Mouse (Mus musculus) B cell, adult 2 months (primary cell): ENCODE results near the gene Col23a1.

Source experiments
- DNase-seq, 2 experiments: peaks; one replicate each; pipeline ENCODE4 v3.0.0; 2022

Gene Col23a1

GRCm38 (mm10) chr11:51488813-51489212 is 199.1 kb downstream of the Col23a1 start:
- no peak for DNase-seq

GRCm38 (mm10) chr11:51493421-51493820 is 203.7 kb downstream of the Col23a1 start:
- DNase-seq: no peak

GRCm38 (mm10) chr11:51494178-51494577 is 204.5 kb downstream of the Col23a1 start:
- DNase-seq: no peak

- no peak for DNase-seq
Measured at GRCm38 (mm10) chr11:51499776-51500175, 210.1 kb downstream of the Col23a1 start.

GRCm38 (mm10) chr11:51502431-51502851 is 212.7 kb downstream of the Col23a1 start:
- DNase-seq: no peak

- DNase-seq: no peak
Measured at GRCm38 (mm10) chr11:51504946-51505345, 215.2 kb downstream of the Col23a1 start.

- DNase-seq: no peak
Measured at GRCm38 (mm10) chr11:51508053-51508452, 218.3 kb downstream of the Col23a1 start.

GRCm38 (mm10) chr11:51509211-51509610 is 219.5 kb downstream of the Col23a1 start:
- no peak for DNase-seq

GRCm38 (mm10) chr11:51513019-51513418 is 223.3 kb downstream of the Col23a1 start:
- DNase-seq: no peak

- DNase-seq: no peak
Measured at GRCm38 (mm10) chr11:51515346-51515745, 225.6 kb downstream of the Col23a1 start.

GRCm38 (mm10) chr11:51518100-51518499 is 228.4 kb downstream of the Col23a1 start:
- DNase-seq: peak in 1 of 2 experiments; percentile 9

- DNase-seq: no peak
Measured at GRCm38 (mm10) chr11:51518585-51518984, 228.9 kb downstream of the Col23a1 start.

GRCm38 (mm10) chr11:51521440-51521839 is 231.7 kb downstream of the Col23a1 start:
- no peak for DNase-seq

GRCm38 (mm10) chr11:51523215-51523614 is 233.5 kb downstream of the Col23a1 start:
- no peak for DNase-seq

GRCm38 (mm10) chr11:51523625-51524024 is 233.9 kb downstream of the Col23a1 start:
- no peak for DNase-seq

GRCm38 (mm10) chr11:51526631-51527161 is 237.0 kb downstream of the Col23a1 start:
- no peak for DNase-seq

- no peak for DNase-seq
Measured at GRCm38 (mm10) chr11:51533128-51533533, 243.4 kb downstream of the Col23a1 start.

- peak; percentile 60 to 62 for DNase-seq
Measured at GRCm38 (mm10) chr11:51534314-51534713, 244.6 kb downstream of the Col23a1 start.

GRCm38 (mm10) chr11:51538388-51538787 is 248.7 kb downstream of the Col23a1 start:
- no peak for DNase-seq

GRCm38 (mm10) chr11:51538919-51539758 is 249.4 kb downstream of the Col23a1 start:
- DNase-seq: peak in 1 of 2 experiments; percentile 14

GRCm38 (mm10) chr11:51539759-51540282 is 250.1 kb downstream of the Col23a1 start:
- DNase-seq: peak; percentile 98 to 99

- DNase-seq: no peak
Measured at GRCm38 (mm10) chr11:51542424-51542823, 252.7 kb downstream of the Col23a1 start.

- DNase-seq: no peak
Measured at GRCm38 (mm10) chr11:51543487-51544050, 253.8 kb downstream of the Col23a1 start.

GRCm38 (mm10) chr11:51544413-51544812 is 254.7 kb downstream of the Col23a1 start:
- DNase-seq: no peak
